Mouse (Mus musculus) bone marrow macrophage, adult 2 months (primary cell): ENCODE data around the gene Arhgap30.

Experiments used
- CTCF ChIP-seq: IDR thresholded peaks from 2 replicates; pipeline ENCODE4 v1.5.1; 2012; ENCODE audit warnings: low read depth, mild to moderate bottlenecking, low read length, moderate library complexity
- POLR2A ChIP-seq: IDR thresholded peaks from 2 replicates; pipeline ENCODE4 v1.6.1; 2012; ENCODE audit warnings: mild to moderate bottlenecking, low read depth, low read length, borderline replicate concordance

DNA sequence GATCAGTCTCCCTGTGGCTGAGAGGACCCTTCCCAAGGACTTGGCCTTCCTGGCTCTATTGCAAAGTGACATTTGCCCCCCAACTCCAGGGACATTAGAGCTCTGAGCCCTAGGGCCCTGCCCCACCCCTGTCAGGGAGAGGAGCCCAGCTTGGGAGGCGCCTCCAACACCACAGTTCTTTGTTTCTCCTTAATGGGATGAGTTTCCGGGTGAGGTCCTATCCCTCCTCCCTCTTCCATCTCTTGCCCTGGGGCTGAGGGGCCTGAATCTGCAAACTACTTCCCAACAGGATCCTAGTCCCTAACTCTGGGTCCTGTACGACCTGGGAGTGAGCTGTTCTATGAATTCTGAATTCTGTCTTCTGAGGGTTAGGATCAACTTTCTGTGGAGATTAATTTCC, 15.9 kb upstream of the Arhgap30 start:
- TF ChIP-seq CTCF (no peak), POLR2A (no peak)
